Mouse (Mus musculus) heart, postnatal 0 days (tissue): ENCODE data around the gene Prx. TPM values are rescaled to one million over a fixed set of nuclear protein-coding genes. Genes with fewer than 3 reads are reported as not detected.

Experiments used
- ATAC-seq: fragments of 200-750 bp; cut with Nextera tagmentation; 2 replicates; pipeline ENCODE4 v1.8.0; 2017; ENCODE audit warnings: low read depth, moderate number of reproducible peaks, moderate library complexity; ENCODE audit not compliant: insufficient read depth
- DNase-seq: peaks from one replicate; pipeline ENCODE4 v3.0.0-alpha.2; 2016; ENCODE audit warnings: low spot score
- H3K27ac ChIP-seq: fragments of 300-500 bp; sonication (generic); 2 replicates; pipeline ENCODE4 v1.5.1; 2014; ENCODE audit warnings: low read depth, mild to moderate bottlenecking
- H3K27me3 ChIP-seq: fragments of 300-500 bp; sonication (generic); 2 replicates; pipeline ENCODE4 v1.6.1; 2014; ENCODE audit warnings: low read length, mixed read lengths; ENCODE audit not compliant: control insufficient read depth, insufficient read depth
- H3K36me3 ChIP-seq: fragments of 300-500 bp; sonication (generic); replicated peaks from 2 replicates; pipeline ENCODE4 v1.6.1; 2014; ENCODE audit warnings: low read length, mixed read lengths; ENCODE audit not compliant: control insufficient read depth, insufficient read depth
- H3K4me1 ChIP-seq: fragments of 300-500 bp; sonication (generic); 2 replicates; pipeline ENCODE4 v1.6.1; 2014; ENCODE audit warnings: antibody characterized with exemption; ENCODE audit not compliant: control insufficient read depth, insufficient read depth
- H3K4me2 ChIP-seq: fragments of 300-500 bp; sonication (generic); 2 replicates; pipeline ENCODE4 v1.6.1; 2014; ENCODE audit warnings: low read depth, mild to moderate bottlenecking, low read length, moderate library complexity
- H3K4me3 ChIP-seq: fragments of 300-500 bp; sonication (generic); 2 replicates; pipeline ENCODE4 v1.5.1; 2014; ENCODE audit warnings: low read depth, low read length
- H3K9ac ChIP-seq: fragments of 300-500 bp; sonication (generic); replicated peaks from 2 replicates; pipeline ENCODE4 v1.6.1; 2014; ENCODE audit warnings: low read depth, low read length, mixed read lengths
- H3K9me3 ChIP-seq: fragments of 300-500 bp; sonication (generic); replicated peaks from 2 replicates; pipeline ENCODE4 v1.6.1; 2016; ENCODE audit warnings: low read length; ENCODE audit not compliant: control insufficient read depth
- CTCF ChIP-seq: IDR thresholded peaks from 2 replicates; pipeline ENCODE4 v1.5.1; 2016; ENCODE audit warnings: antibody characterized with exemption, control low read depth, low read depth
- EP300 ChIP-seq: IDR thresholded peaks from 2 replicates; pipeline ENCODE4 v1.6.1; 2016; ENCODE audit warnings: antibody characterized with exemption, low read depth
- WGBS: fragments of 180-500 bp; shearing (Covaris S2); extraction: QIAGEN DNeasy Blood & Tissue Kit; methylation state at CpG from one replicate; pipeline ENCODE4 v1.1.7; 2014; 5-methylcytosine and 5-hydroxymethylcytosine counted together
- polyA plus RNA-seq: library from polyadenylated mRNA; unstranded; fragments of >200 nt; fragmentation: Nextera tagmentation; extraction: Ambion mirVana; gene quantifications from 2 replicates; pipeline ENCODE4 v1.2.1, GENCODE M21; 2015
- total RNA-seq: library from RNA; depleted of rRNA; stranded (reverse); fragments of >200 nt; gene quantifications from 2 replicates; pipeline ENCODE4 v1.2.3, GENCODE M21; 2014; ENCODE audit warnings: low replicate concordance

Gene Prx
- total and polyA plus RNA-seq, 2 experiments from 2014 or later: 1.1 to 1.9 TPM

DNA sequence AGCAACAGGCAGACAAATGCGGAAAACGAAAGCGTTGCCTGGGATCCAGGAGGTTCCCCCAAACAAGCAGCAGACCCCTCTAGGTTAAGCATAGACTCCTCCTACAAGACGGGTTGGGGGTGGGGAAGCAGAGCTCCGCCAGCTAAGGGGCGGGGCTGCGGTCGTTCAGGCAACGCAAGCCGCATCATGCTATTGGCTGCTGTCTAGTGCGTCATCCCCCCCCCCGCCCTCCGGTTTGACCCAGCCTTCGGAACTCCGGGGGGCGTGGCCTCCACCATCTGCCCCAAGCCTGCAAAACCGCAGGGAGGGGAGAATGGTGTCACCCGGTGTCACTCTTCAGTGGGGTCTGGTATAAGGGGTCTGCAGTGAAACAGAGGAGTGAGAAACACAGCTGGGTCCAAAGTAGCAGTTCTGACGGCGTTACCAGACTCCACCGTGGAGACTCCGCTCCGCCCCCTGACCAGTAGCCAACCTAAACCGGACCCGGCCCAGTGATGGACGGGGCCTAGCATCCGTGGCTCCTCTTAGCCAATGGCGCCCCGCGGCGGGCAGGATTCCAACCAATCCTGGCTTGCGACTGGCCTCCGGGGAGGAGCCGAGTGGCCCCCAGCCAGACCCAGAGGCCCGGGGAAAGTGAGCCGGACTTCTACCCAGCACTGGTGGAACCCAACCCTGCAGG lies 25.8 kb upstream of the Prx start, which contains the start of gene Sertad3:
TSS of gene Sertad3 (plus strand) at position 613 of the 679 bp plus-strand sequence.
- no peaks in the 10 kb centered on the region for H3K27me3 ChIP-seq
- TF ChIP-seq CTCF (no peak), EP300 (no peak)
- peaks cover 21% of the 10 kb centered on the region for H3K36me3 ChIP-seq
- peaks cover 12% of the 10 kb centered on the region; the same call in 1 of the 2 replicates for H3K4me1 ChIP-seq
- DNase-seq (peak; percentile 98), ATAC-seq (peak; percentile 88)
- peak within 1 kb of the TSS; percentile 63 for H3K9ac ChIP-seq
- peak within 1 kb of the TSS; percentile 86 for H3K27ac ChIP-seq
- peak within 1 kb of the TSS; percentile 65 for H3K4me3 ChIP-seq
- H3K4me2 ChIP-seq: peak within 1 kb of the TSS; percentile 82
- no peaks in the 10 kb centered on the region for H3K9me3 ChIP-seq
- WGBS: under 1% methylated on average over 35 of the region's 36 CpGs

DNA sequence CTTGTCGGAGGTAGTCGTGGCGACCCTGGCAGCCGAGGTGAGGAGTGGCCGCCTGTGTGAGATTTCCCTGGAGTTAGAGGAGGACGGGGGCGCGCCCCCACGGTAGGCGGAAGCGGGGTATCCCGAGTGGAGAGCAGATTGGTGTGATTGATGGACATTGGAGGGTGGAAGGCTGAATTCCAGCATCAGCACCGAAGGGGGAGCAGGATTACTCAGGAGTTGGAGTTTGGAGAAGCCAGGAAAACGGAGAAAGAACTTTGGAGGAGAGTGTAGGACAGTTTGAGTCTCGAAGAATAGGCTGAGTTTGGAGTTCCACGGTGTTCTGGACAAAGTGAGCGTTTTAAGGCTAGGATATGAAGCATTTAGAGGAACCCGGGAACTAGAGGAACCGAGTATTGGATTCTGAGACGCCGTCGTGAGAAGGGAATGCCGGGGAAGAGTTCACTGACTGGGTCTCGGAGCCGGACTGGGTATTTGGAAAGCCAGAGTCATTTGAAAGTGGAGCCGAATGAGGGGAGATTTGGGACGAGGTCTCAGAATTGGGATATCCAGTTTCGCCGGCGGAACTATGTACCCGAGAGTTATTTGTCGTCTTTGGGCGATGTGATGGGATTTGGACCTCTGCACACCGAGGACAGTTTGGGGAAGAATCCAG lies 25.2 kb upstream of the Prx start:
- DNase-seq (peak; percentile 39), ATAC-seq (0 out of 2 replicates have a peak, but pooled peaks have one; percentile 0)
- Histone ChIP-seq H3K4me2 (peak overlapping the region; percentile 82), H3K4me1 (peaks cover 12% of the 10 kb centered on the region; the same call in 1 of the 2 replicates), H3K4me3 (peak overlapping the region; percentile 65), H3K27ac (peak overlapping the region; percentile 86), H3K9ac (peak overlapping the region; percentile 63), H3K27me3 (no peaks in the 10 kb centered on the region), H3K36me3 (peaks cover 22% of the 10 kb centered on the region), H3K9me3 (no peaks in the 10 kb centered on the region)
- TF ChIP-seq CTCF (no peak), EP300 (no peak)
- under 1% methylated on average over 34 of the region's 34 CpGs for WGBS

DNA sequence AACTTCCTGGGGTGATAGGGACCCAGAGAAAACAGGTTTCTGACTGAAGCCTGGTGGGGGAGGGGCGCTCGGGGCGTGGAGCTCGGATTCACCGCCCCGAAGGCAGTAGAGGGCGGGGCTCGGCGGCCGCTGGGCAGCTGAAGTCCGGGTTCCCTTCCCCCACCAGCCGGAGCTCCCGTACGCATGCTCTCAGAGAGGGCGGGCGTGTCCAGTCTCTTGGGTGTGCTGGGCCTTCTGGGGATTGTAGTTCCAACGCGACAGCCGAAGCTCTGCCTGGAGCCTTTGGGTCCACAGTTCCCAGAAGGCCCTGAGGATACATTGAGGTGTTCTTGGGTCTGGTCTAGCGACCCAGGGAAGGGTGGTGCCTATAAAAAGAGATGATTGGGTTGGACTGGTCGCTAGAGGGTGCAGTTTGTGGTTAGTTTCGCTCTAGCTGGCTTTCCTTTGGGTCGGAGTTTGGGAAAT lies 24.6 kb upstream of the Prx start:
- no peaks in the 10 kb centered on the region for H3K9me3 ChIP-seq
- DNase-seq (peak; percentile 99), ATAC-seq (peak; percentile 90)
- H3K4me1 ChIP-seq: peaks cover 12% of the 10 kb centered on the region; the same call in 1 of the 2 replicates
- WGBS: under 1% methylated on average over 23 of the region's 23 CpGs
- peak overlapping the region; percentile 82 for H3K4me2 ChIP-seq
- peak overlapping the region; percentile 63 for H3K9ac ChIP-seq
- peak overlapping the region; percentile 86 for H3K27ac ChIP-seq
- TF ChIP-seq EP300 (peak; percentile 8; the same call in 1 of the 2 replicates), CTCF (peak; percentile 67)
- peaks cover 22% of the 10 kb centered on the region for H3K36me3 ChIP-seq
- peak overlapping the region; percentile 65 for H3K4me3 ChIP-seq
- H3K27me3 ChIP-seq: no peaks in the 10 kb centered on the region

DNA sequence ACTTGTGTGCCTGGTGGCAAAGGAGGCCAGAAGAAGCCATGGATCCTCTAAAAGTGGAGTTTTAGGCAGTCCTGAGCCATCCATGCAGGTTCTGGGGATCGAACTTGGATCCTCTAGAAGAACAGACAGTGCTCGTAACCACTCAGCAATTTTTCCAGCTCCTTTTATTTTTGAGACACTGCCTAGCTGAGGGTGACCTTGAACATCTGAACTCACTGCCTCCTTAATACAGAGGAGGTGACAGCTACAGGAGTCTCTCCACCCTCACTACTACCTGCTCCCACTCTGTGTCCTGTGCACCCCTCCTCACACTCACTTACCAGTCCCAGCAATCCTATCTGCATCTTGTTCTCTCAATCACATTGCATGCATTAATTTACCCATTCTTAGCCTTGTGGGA lies 23.5 kb upstream of the Prx start:
- Histone ChIP-seq H3K9ac (no peak overlapping the region), H3K4me3 (no peak overlapping the region), H3K9me3 (no peaks in the 10 kb centered on the region), H3K4me1 (peaks cover 12% of the 10 kb centered on the region; the same call in 1 of the 2 replicates), H3K27ac (peak overlapping the region; percentile 28), H3K27me3 (no peaks in the 10 kb centered on the region), H3K4me2 (no peak overlapping the region), H3K36me3 (peaks cover 22% of the 10 kb centered on the region)
- 87% methylated on average over 2 of the region's 2 CpGs for WGBS
- TF ChIP-seq CTCF (no peak), EP300 (no peak)
- DNase-seq: no peak
- no peak for ATAC-seq

DNA sequence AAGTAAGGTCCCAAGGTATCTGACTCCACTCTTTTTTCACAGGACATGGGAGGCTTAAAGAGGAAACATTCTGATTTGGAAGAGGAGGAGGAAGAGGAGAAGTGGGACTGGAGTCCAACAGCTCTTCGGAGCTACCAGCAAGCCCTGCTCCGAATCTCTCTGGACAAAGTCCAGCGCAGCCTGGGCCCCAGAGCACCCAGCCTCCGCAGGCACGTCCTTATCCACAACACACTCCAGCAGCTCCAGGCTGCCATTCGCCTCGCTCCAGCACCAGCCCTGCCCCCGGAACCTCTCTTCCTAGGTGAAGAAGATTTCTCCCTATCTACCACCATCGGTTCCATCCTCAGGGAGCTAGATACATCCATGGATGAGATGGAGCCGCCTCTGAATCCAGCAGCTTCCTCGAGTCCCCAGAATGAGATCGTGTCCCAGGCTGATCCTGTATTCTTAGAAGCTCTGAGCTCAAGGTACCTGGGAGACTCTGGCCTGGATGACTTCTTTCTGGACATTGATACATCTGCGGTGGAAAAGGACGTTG lies 23.0 kb upstream of the Prx start:
- Histone ChIP-seq H3K4me1 (peaks cover 12% of the 10 kb centered on the region; the same call in 1 of the 2 replicates), H3K27ac (peak overlapping the region; percentile 28), H3K36me3 (peaks cover 22% of the 10 kb centered on the region), H3K4me3 (no peak overlapping the region), H3K9me3 (no peaks in the 10 kb centered on the region), H3K4me2 (no peak overlapping the region), H3K27me3 (no peaks in the 10 kb centered on the region), H3K9ac (no peak overlapping the region)
- TF ChIP-seq CTCF: no peak
- no peak for TF ChIP-seq EP300
- ATAC-seq (no peak), DNase-seq (no peak)
- WGBS: 72% methylated on average over 14 of the region's 14 CpGs
